Mouse (Mus musculus) retina, postnatal 1 day (tissue): Measurements from ENCODE around the gene Foxf1.

Source experiments
- DNase-seq: peaks from one replicate; pipeline ENCODE4 v3.0.0-alpha.2; 2012

The Foxf1 gene

DNA sequence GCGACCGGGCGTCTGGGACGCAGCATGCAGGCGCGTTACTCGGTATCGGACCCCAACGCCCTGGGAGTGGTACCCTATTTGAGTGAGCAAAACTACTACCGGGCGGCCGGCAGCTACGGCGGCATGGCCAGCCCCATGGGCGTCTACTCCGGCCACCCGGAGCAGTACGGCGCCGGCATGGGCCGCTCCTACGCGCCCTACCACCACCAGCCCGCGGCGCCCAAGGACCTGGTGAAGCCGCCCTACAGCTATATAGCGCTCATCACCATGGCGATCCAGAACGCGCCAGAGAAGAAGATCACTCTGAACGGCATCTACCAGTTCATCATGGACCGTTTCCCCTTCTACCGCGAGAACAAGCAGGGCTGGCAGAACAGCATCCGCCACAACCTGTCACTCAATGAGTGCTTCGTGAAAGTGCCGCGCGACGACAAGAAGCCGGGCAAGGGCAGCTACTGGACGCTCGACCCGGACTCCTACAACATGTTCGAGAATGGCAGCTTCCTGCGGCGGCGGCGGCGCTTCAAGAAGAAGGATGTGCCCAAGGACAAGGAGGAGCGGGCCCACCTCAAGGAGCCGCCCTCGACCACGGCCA lies 32.5 kb downstream of the Foxf1 start:
- DNase-seq = no peak

GRCm38 (mm10) chr8:121117186-121117651 lies 33.0 kb downstream of the Foxf1 start:
- DNase-seq = peak; percentile 64

DNA sequence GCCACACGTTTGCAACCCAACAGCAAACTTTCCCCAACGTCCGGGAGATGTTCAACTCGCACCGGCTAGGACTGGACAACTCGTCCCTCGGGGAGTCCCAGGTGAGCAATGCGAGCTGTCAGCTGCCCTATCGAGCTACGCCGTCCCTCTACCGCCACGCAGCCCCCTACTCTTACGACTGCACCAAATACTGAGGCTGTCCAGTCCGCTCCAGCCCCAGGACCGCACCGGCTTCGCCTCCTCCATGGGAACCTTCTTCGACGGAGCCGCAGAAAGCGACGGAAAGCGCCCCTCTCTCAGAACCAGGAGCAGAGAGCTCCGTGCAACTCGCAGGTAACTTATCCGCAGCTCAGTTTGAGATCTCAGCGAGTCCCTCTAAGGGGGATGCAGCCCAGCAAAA lies 33.7 kb downstream of the Foxf1 start:
- no peak for DNase-seq

GRCm38 (mm10) chr8:121118634-121119420 lies 34.6 kb downstream of the Foxf1 start:
- peak; percentile 43 for DNase-seq

DNA sequence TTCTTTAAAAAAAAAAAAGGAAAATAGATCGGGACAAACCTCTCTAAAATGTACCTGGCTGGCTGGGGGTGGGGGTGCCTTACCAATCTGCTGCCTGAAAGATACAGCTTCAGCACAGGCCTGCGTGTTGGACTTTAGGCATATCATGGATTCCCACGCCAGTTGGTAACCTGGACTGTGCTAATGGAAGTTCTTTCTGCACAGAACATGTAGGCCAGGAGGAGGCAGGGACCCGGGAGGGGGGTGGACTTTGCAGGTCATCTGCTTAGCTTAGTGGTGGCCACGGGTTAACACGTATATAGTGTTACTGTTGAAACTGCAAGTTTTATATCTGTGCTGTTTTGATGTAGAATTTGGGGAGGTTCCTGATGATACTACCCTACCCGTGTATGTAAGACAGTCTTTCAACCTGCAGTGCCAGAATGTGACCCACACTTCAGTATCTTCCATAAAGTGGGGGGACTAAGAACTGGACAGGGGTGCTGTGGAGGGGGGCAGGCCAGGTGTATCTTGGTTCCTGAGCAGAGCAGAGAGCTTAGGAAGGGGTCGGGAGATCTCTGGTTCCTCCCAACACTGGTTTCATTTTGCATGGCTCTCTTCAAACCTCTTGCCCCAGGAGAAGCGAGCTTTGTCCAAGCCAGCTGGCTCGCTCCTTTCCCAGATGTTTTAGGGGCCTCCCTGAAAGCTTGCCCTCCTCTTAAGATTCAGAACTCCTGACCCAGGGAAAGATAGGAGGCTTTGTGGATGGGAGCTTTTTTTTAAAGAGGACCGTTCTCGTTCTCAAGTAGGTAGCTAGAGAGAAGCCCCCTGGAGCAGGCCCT lies 35.7 kb downstream of the Foxf1 start:
- no peak for DNase-seq

GRCm38 (mm10) chr8:121120456-121121419 lies 36.6 kb downstream of the Foxf1 start:
- no peak for DNase-seq

- DNase-seq = no peak
These were observed 37.5 kb downstream of the Foxf1 start for GRCm38 (mm10) chr8:121121704-121122103.

DNA sequence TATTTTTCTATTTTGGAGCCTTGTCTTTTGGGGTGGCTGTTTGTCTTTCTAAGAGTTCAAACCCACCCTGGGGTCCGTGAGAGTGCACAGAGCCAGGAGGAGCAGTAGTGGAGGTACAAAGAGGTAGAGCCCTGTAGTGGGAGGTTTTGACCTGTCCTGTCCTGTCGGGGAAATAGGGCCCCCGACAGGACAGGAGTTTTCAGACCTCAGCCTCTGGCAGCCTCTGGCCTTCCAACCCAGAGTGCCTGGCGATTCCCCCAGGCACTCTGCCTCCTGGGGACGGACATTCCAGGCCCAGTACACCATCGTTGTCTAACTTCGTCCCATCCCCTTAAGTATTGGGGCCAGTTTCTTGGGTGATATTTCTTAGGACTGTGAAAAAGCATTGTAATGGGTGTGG lies 38.2 kb downstream of the Foxf1 start:
- no peak for DNase-seq

GRCm38 (mm10) chr8:121123113-121123512 lies 38.9 kb downstream of the Foxf1 start:
- DNase-seq = no peak

DNA sequence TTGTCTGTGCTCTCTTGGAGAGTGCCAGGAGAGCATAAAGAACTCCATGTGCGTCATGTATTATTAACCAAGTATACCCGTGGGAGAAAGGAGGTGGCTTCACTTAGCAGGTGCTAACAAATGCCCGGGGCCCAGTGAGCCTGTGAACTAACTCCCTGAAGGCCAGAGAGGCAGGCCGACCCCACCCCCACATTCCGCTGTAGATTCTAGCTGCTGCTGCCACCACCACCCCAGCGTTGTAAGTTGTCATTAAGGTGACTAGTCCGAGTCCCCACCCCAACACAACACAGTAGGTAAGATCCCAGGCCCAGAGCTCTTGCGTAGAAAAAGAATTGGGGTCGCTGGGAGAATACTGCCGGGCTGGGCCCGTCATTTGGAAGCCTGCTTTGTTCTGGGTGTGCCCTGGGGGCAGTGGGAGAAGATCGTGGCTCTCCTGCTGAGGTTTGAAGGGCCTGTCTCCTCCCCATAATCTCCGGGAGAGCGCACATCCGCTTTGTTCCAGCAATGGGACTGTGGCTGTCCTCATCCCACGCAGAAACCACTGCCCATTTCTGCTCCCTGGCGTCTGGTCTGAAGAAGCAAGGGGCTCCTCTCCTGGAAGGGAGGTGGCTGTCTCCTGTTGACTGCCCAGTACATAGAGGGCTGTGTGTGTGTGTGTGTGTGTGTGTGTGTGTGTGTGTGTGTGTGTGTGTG lies 40.5 kb downstream of the Foxf1 start:
- DNase-seq = no peak

- DNase-seq = peak; percentile 79
These were observed 41.2 kb downstream of the Foxf1 start for GRCm38 (mm10) chr8:121125311-121125876.

GRCm38 (mm10) chr8:121126191-121126590 lies 42.0 kb downstream of the Foxf1 start:
- DNase-seq = no peak

DNA sequence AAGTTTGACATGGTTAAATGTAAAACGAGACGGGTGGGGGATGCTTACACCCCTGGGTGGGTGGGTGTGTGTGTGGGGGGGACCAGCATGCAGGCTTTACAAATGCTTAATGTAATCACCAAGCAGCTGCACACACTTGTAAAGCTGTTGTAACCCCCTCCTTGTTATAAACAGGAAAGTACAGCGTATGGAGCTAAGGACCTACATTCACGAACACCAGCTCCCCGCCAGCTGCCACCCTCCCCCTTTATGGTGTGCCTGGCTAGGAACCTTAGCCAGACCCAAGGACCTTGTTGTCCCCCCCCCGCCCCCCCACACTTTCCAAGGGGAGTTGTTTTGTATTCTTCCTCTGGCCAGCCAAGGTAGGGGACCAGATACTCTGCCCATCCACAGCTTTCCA lies 42.5 kb downstream of the Foxf1 start:
- DNase-seq = no peak

DNA sequence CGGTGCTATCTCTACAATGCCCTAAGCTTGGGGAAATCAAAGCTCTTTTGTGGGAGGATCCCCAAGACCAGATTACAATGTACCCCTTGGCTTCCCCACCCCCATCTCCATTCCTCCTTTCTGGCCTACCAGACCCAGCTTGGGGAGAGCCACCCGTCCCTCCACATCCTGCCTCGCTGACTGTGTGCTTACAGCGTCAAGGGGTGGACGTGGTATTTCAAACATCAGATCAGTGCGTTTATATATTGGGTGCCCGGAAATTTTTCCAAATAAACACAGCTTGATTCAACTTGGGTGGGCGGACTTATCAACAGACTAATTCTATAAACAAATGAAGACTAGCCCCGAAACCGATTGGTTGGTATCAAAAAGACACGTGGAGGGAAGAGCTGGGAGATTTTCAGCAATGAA lies 43.1 kb downstream of the Foxf1 start:
- no peak for DNase-seq

- DNase-seq = no peak
These were observed 43.7 kb downstream of the Foxf1 start, which contains the start of gene Foxl1 for GRCm38 (mm10) chr8:121127756-121128375. Gene Foxl1, plus strand, starts transcription at chr8:121127940.

- peak; percentile 61 for DNase-seq
These were observed 44.5 kb downstream of the Foxf1 start for GRCm38 (mm10) chr8:121128531-121129264.

DNA sequence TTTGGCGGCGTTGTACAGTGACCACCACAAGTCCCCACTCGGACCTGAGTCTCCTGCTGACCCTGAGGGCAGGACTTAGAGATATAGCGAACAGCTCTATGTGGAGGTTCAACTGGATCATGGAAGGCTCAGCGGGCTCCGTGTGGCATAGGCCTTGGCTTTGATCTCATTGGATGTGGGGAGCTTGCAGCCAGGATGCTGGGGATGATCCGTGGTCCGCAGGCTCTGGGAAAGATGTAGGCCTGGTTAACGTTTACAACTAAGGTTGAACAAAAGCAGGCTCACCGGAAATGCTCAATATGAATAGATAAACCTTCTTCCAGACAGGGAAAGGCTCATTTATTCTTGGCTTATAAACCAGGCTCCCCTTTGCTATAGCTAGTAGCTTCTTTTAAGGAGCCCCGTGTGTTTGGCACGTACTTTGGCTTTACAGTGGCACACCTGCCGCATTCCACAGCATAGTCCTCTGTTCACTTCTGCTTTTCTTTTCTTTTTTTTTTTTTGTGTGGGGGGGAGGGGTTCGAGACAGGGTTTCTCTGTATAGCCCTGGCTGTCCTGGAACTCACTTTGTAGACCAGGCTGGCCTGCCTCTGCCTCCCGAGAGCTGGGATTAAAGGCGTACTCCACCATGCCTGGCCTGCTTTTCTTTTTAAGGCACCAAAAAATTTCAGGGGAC lies 45.2 kb downstream of the Foxf1 start:
- DNase-seq = no peak

DNA sequence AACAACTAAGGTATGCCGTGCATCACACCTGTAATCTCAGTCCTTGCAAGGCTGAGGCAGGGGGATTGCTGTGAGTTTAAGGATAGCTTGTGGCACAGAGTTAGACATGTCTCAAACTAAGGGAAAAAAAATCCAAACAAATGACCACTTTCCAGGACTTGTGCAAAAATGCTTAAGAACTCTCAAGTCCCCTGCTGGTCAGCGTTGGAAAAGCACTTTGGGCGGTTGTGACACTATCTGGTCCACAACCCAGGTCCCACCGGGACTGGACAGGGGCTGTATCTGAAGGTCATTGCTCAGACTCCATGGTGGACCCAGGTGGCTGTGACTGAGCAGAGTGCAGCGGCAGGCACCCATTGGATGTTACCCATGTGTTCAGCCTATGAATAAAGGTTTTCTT lies 46.3 kb downstream of the Foxf1 start:
- peak; percentile 62 for DNase-seq

- DNase-seq = no peak
These were observed 48.9 kb downstream of the Foxf1 start for GRCm38 (mm10) chr8:121132961-121133513.
